Mouse (Mus musculus) embryonic fibroblast, embryonic 13.5 days (primary cell): Measurements from ENCODE around the gene Atp6v0d1.

Source experiments
- CTCF ChIP-seq: IDR thresholded peaks from 2 replicates; pipeline ENCODE4 v1.5.1; 2011; ENCODE audit warnings: mild to moderate bottlenecking, control low read depth, low read length, moderate library complexity, borderline replicate concordance; ENCODE audit not compliant: insufficient read depth
- POLR2A ChIP-seq: IDR thresholded peaks from 2 replicates; pipeline ENCODE4 v1.6.1; 2011; ENCODE audit warnings: low read depth, mild to moderate bottlenecking, control low read depth, low read length, moderate library complexity

- peak; percentile 86 for TF ChIP-seq CTCF
- TF ChIP-seq POLR2A, result peak; percentile 71
Observed at GRCm38 (mm10) chr8:105496439-105497180, 69.2 kb downstream of the Atp6v0d1 start, which contains the start of gene Zdhhc1.
